Mouse (Mus musculus): ENCODE measurements around the gene Cst12. TPM values are rescaled to one million over a fixed set of nuclear protein-coding genes. Genes with fewer than 3 reads are reported as not detected.

The Cst12 gene
- polyA plus RNA-seq, 1 experiment from 2014 or later, result not detected

DNA sequence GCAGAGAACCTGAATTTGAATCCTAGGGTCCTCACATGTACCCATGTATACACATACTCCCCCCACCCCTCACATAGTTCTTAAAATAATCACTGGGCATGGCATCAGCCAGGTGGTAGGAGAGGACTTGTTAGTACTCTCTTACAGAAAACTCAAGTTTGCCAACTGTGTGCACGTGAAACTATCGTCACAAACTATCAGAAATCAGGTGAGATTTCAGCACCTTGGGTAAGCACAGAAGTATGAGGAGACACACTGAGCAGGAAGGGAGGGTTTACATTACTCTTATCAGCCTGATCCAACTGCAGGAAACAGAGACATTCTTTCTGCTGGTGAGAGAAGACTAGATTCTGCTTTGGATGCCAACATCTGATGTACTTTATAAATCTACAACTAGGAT, 50.1 kb downstream of the Cst12 start:
- DNase-seq (ENCODE audit: low spot score), result no peak
- 86% methylated on average over 2 of the region's 2 CpGs for WGBS
- ATAC-seq (ENCODE audit: insufficient number of reproducible peaks, low FRiP score, low TSS enrichment, low read depth), result no peak

More for the DNA sequence above, 50.1 kb downstream of the Cst12 start:
- Histone ChIP-seq H3K4me2 (ENCODE audit: low read depth, severe bottlenecking) (no peak overlapping the region), H3K27ac (replicated peaks; ENCODE audit: low read depth, low read length) (no peak overlapping the region), H3K4me1 (ENCODE audit: control insufficient read depth, insufficient read depth, low read length) (no peaks in the 10 kb centered on the region), H3K36me3 (ENCODE audit: control insufficient read depth, insufficient read depth, low read length) (no peaks in the 10 kb centered on the region), H3K9me3 (ENCODE audit: control insufficient read depth, low read length) (no peaks in the 10 kb centered on the region), H3K9ac (ENCODE audit: low read length) (no peak overlapping the region), H3K27me3 (ENCODE audit: control insufficient read depth, insufficient read depth, low read length) (no peaks in the 10 kb centered on the region), H3K4me3 (ENCODE audit: low read depth, low read length) (no peak overlapping the region)

Other genes starting within 250 kb of the Cst12 start
- gene Nxt1, start 116.8 kb upstream of the Cst12 start, polyA plus RNA-seq (2014; fragmentation: Nextera tagmentation; extraction: Ambion mirVana), result 129 and 133 TPM in 2 replicates
- gene Gzf1, start 108.3 kb upstream of the Cst12 start, polyA plus RNA-seq (2014; fragmentation: Nextera tagmentation; extraction: Ambion mirVana), result 26.1 and 28.4 TPM in 2 replicates
- 3.1 and 3.2 TPM in 2 replicates for gene Napb, start 56.9 kb upstream of the Cst12 start, polyA plus RNA-seq (2014; fragmentation: Nextera tagmentation; extraction: Ambion mirVana)
- 0.25 TPM in 1 of 2 replicates, not detected in the other for gene Cstl1, start 39.0 kb upstream of the Cst12 start, polyA plus RNA-seq (2014; fragmentation: Nextera tagmentation; extraction: Ambion mirVana)
- gene Cst11, start 17.9 kb upstream of the Cst12 start, polyA plus RNA-seq (2014; fragmentation: Nextera tagmentation; extraction: Ambion mirVana), result not detected in 2 replicates
- not detected in 2 replicates for gene 8030411F24Rik, start 7.4 kb upstream of the Cst12 start, polyA plus RNA-seq (2014; fragmentation: Nextera tagmentation; extraction: Ambion mirVana)
- gene Cst8, start 9.4 kb downstream of the Cst12 start, polyA plus RNA-seq (2014; fragmentation: Nextera tagmentation; extraction: Ambion mirVana), result not detected in 2 replicates
- not detected in 2 replicates for gene Cst13, start 30.7 kb downstream of the Cst12 start, polyA plus RNA-seq (2014; fragmentation: Nextera tagmentation; extraction: Ambion mirVana)
- gene Cst9, start 45.8 kb downstream of the Cst12 start, polyA plus RNA-seq (2014; fragmentation: Nextera tagmentation; extraction: Ambion mirVana), result not detected in 2 replicates
- gene 9230104L09Rik, start 75.7 kb downstream of the Cst12 start, polyA plus RNA-seq (2014; fragmentation: Nextera tagmentation; extraction: Ambion mirVana), result not detected in 2 replicates
- gene Cst3, start 86.3 kb downstream of the Cst12 start, polyA plus RNA-seq (2014; fragmentation: Nextera tagmentation; extraction: Ambion mirVana), result 246 and 272 TPM in 2 replicates
- gene Gm1330, start 213.9 kb downstream of the Cst12 start, polyA plus RNA-seq (2014; fragmentation: Nextera tagmentation; extraction: Ambion mirVana), result not detected in 2 replicates
- not detected in 2 replicates for gene Gm10750, start 227.9 kb downstream of the Cst12 start, polyA plus RNA-seq (2014; fragmentation: Nextera tagmentation; extraction: Ambion mirVana)